Mouse (Mus musculus): Measurements from ENCODE around the gene Rnf135.
"Not testable (repeated sequence)": the region's sequence is repeated elsewhere in the genome, so short reads cannot be mapped to it uniquely, and the experiment has no call there.

Rnf135 gene

GRCm38 (mm10) chr11:80202296-80202695 is 18.6 kb downstream of the Rnf135 start:
- no peak for DNase-seq (ENCODE audit: low spot score in 2 of 2)

GRCm38 (mm10) chr11:80204037-80204436 is 20.4 kb downstream of the Rnf135 start:
- no peak for DNase-seq (ENCODE audit: low spot score in 2 of 2)

DNA sequence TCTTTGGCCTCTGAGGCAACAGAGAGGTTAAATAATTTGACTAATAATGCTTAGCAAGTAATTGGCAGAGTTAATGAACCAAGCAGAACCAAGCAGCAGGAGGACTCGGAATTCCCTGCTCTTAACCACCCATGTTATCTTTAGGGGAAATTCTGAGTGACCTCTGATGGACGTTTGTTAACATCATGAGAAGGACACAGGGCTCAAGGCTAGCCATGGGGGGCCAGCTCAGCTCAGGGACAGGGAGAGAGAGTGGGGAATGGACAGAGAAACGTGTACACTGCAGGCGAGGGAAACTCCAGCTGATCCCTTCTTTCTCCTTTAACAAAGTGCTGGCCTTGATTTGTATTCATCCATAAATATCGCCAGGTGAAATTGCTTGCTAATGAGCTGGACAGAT is 21.3 kb downstream of the Rnf135 start:
- no peak for DNase-seq (ENCODE audit: low spot score in 2 of 2)

DNA sequence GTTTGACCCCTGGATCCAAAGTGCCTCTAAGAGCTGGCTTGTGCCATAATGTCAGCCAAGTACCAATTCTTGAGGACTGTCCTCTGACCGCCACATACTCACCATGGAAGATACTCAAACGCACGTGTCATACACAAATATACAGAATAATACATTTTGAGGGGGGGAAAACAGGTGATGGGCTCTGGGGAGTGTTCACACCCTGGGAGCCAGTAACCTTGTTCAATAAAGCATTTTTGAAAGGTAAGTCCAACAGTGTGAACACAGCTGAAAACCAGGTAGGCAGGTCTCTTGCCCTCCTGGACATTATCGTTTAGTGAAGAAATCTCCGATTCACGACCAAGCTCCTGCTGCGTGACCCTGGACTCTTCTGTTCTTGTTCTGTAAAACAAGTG is 24.8 kb downstream of the Rnf135 start:
- DNase-seq (ENCODE audit: low spot score in 2 of 2), result no peak

GRCm38 (mm10) chr11:80208860-80209800 is 25.5 kb downstream of the Rnf135 start, which contains the start of gene Rhot1:
TSS of gene Rhot1 (plus strand) at chr11:80209019.
- DNase-seq (ENCODE audit: low spot score in 2 of 2), result peak; percentile 89 to 94

GRCm38 (mm10) chr11:80210321-80210720 is 26.7 kb downstream of the Rnf135 start:
- no peak for DNase-seq (ENCODE audit: low spot score in 2 of 2)

GRCm38 (mm10) chr11:80212282-80212681 is 28.6 kb downstream of the Rnf135 start:
- no peak for DNase-seq (ENCODE audit: low spot score in 2 of 2)

DNA sequence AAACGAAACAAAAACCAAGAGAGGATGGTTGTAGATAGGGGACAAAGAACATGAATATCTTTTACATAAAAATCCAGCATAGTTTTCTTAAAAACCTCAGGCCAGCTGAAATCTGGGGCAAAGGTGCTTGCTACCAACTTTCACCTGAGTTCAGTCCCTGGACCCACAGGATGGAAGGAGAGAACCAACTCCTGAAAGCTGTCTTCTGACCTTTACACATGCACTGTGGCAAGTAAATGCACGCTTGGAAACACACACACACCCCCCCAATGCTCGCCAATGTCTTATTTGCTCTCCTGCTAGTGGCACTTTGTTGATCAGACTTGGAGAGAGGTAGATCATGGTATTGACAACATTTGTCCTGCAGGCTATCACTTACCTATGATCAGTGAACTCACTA is 31.6 kb downstream of the Rnf135 start:
- no peak for DNase-seq (ENCODE audit: low spot score in 2 of 2)

GRCm38 (mm10) chr11:80218657-80219293 is 35.1 kb downstream of the Rnf135 start:
- DNase-seq (ENCODE audit: low spot score in 2 of 2), result no peak

DNA sequence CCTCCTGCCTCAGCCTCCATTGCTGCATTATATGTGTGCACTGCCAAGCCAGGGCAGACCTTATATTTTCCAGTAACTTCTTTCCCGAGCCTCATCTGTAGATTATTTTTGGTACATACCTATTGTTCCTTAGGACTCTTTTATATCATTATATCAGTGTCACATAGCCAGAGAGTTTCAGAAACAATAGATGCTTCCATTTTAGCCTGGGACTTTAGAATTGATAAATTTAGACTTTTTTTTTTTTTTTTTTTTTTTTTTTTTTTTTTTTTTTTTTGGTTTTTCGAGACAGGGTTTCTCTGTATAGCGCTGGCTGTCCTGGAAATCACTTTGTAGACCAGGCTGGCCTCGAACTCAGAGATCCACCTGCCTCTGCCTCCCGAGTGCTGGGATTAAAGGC is 46.4 kb downstream of the Rnf135 start:
- not testable (repeated sequence) for DNase-seq (ENCODE audit: low spot score in 2 of 2)

DNA sequence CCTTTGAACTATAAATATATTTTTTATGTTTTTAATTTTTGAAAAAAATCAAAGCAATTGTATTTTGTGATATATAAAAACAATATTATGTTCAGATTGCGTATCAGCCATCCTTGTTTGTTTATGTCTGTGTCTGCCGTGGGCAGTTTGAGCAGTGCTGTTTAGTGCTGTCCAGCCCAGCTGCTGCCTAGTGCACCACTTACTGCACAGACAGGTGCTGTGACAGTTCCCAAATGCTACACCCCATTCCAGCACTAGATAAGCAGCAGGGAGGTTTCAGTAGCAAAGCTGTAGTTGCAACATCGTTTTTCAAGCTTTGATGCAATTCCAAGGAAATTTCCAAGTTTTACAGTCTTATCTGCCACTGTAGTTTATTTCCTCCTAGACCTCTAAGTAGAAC is 53.6 kb downstream of the Rnf135 start:
- DNase-seq (ENCODE audit: low spot score in 2 of 2), result no peak

- no peak for DNase-seq (ENCODE audit: low spot score in 2 of 2)
Measured at GRCm38 (mm10) chr11:80238306-80238705, 54.7 kb downstream of the Rnf135 start.

DNA sequence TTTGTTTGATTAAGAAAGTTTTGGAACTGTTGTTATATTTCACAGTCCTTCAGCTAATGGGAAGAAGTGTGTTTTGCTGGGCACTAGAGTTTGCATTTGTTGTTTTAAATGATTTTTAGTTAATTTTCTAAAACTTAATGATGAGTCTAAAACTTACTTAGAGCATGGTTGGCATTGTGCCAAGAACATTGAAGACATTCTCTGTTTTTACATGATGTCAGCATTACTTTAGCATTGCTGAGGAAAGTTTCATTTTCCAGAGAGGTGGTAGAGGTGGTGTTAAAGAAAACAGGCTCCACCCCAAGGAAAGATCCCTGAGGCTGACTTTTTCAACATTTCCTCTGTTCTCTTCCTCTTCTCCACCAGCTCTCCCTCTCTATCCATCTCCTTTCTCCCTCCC is 63.4 kb downstream of the Rnf135 start:
- no peak for DNase-seq (ENCODE audit: low spot score in 2 of 2)

- DNase-seq (ENCODE audit: low spot score in 2 of 2), result no peak
Measured at GRCm38 (mm10) chr11:80248531-80248930, 64.9 kb downstream of the Rnf135 start.

All from frontal cortex, postnatal 14 days (tissue).